In genomic region chr16:28898509-28899160, GRCm38 (mm10) we compare ENCODE assay signal across 9 mouse cellular contexts. TPM values are rescaled to one million over a fixed set of nuclear protein-coding genes. Genes with fewer than 3 reads are reported as not detected.
DNase-seq lines count a peak whose midpoint lies in the region; ATAC-seq and TF ChIP-seq lines count a peak whose summit lies in the region.
"Had no signal": no experiment of that assay in that cellular context is flagged by ENCODE, and none has a peak within 500 bp of the region (broad histone marks: within the 10 kb centered on the region; RNA-seq: fewer than 3 reads in every experiment).

No protein-coding gene starts in this region.

- H3K4me3 ChIP-seq in gastrocnemius, adult 2 months = peak overlapping the region; percentile 34; the same call in 1 of the 2 replicates
- no peak overlapping the region for H3K4me3 ChIP-seq in lung, embryonic 15.5 days
- H3K4me3 ChIP-seq in thymus, adult 2 months (ENCODE audit: control insufficient read depth, insufficient read depth, low read length) = no peak overlapping the region

- peak; percentile 51 for DNase-seq in gastrocnemius, adult 2 months
- DNase-seq in gastrocnemius, adult 8-10 months (ENCODE audit: low spot score in 2 of 2) = no peak
- DNase-seq in cerebellum, postnatal 14 days = peak; percentile 65 to 68
- DNase-seq in hindlimb bud, embryonic 11.5 days (ENCODE audit: extremely low spot score, low read depth, low spot score) = peak; percentile 10
- no peak for DNase-seq in thymus, adult 2 months
- DNase-seq in yolk sac, embryonic 10.5 days (ENCODE audit: low spot score) = no peak

- ATAC-seq in lung, embryonic 15.5 days (ENCODE audit: borderline replicate concordance, extremely low read depth, low FRiP score, low TSS enrichment) = no peak; the same call in 1 of the 2 replicates
- no peak for ATAC-seq in megakaryocyte-erythroid progenitor cell, adult 5-6 weeks (replicated peaks; ENCODE audit: low FRiP score, low TSS enrichment, poor library complexity, severe bottlenecking)
- ATAC-seq: inflammation-experienced regulatory T-cells, adult 6 months had no signal

- intact Hi-C loops in gastrocnemius, adult 2 months (cut with DNase I) = no loop called here

- H3K4me2 ChIP-seq in lung, embryonic 15.5 days = peak overlapping the region; percentile 22; the same call in 1 of the 2 replicates

- no peaks in the 10 kb centered on the region for H3K9me3 ChIP-seq in lung, embryonic 15.5 days

- no peak overlapping the region for H3K27ac ChIP-seq in gastrocnemius, adult 2 months
- H3K27ac ChIP-seq in lung, embryonic 15.5 days = peak overlapping the region; percentile 50
- no peak overlapping the region for H3K27ac ChIP-seq in thymus, adult 2 months (ENCODE audit: control insufficient read depth, insufficient read depth, low read length)

- no peak for TF ChIP-seq CTCF in gastrocnemius, adult 2 months (IDR thresholded peaks at IDR 0.05)
- no peak for TF ChIP-seq CTCF in thymus, adult 2 months (IDR thresholded peaks at IDR 0.05; ENCODE audit: borderline replicate concordance, control insufficient read depth, extremely low read depth, insufficient read depth, low read length, poor library complexity)

- 10% methylated on average over 15 of the region's 15 CpGs for WGBS in lung, embryonic 15.5 days
- WGBS in thymus, adult 2 months = 60% methylated on average over 15 of the region's 15 CpGs

- H3K36me3 ChIP-seq in lung, embryonic 15.5 days = no peaks in the 10 kb centered on the region
- no peaks in the 10 kb centered on the region for H3K36me3 ChIP-seq in thymus, adult 2 months (ENCODE audit: control insufficient read depth, insufficient read depth, low read length)

- H3K27me3 ChIP-seq in lung, embryonic 15.5 days = no peaks in the 10 kb centered on the region
- no peaks in the 10 kb centered on the region for H3K27me3 ChIP-seq in thymus, adult 2 months (ENCODE audit: control insufficient read depth, insufficient read depth, low read length)

- peaks cover 18% of the 10 kb centered on the region for H3K4me1 ChIP-seq in lung, embryonic 15.5 days
- no peaks in the 10 kb centered on the region for H3K4me1 ChIP-seq in thymus, adult 2 months (replicated peaks; ENCODE audit: control insufficient read depth, insufficient read depth, low read length)

- H3K9ac ChIP-seq in lung, embryonic 15.5 days = no peak overlapping the region

- no peak for TF ChIP-seq POLR2A in thymus, adult 2 months (IDR thresholded peaks at IDR 0.05; ENCODE audit: control insufficient read depth, extremely low read depth, insufficient read depth, low read length, poor library complexity)

RNA-seq across cellular contexts. Expression of gene Mb21d2, which starts 30.8 kb away (rescaled TPM):
- total RNA-seq in gastrocnemius, adult 2 months (2021) = 1 to 10 TPM; 7.2 to 9.6 TPM
- total RNA-seq in gastrocnemius, adult 8-10 months (2022) = 10 to 100 TPM in 2 of 4 experiments, 1 to 10 TPM in 2; 8.9 to 14.4 (median 11.4) TPM
- polyA plus RNA-seq in lung, embryonic 15.5 days (2015; fragmentation: Nextera tagmentation; extraction: Ambion mirVana) = 7.2 and 7.9 TPM in 2 replicates
- not detected in 2 replicates for total RNA-seq in megakaryocyte-erythroid progenitor cell, adult 5-6 weeks (2014; fragmentation: Nextera tagmentation)
- total RNA-seq in megakaryocyte-erythroid progenitor cell, adult 5-6 weeks (2017) = not detected in 2 replicates
- 2.7 and 3.3 TPM in 2 replicates for polyA plus RNA-seq in thymus, adult 2 months (2012; rRNA removed)
- polyA plus RNA-seq: inflammation-experienced regulatory T-cells, adult 6 months had no signal

Comparison
In these comparisons a context has a peak if more than half of its experiments do, and no peak if none do; other contexts are left out.
1. DNase-seq: peak in gastrocnemius, adult 2 months (single experiment), cerebellum, postnatal 14 days (2 of 2) and hindlimb bud, embryonic 11.5 days (single experiment); none in gastrocnemius, adult 8-10 months (0 of 2), thymus, adult 2 months (single experiment) and yolk sac, embryonic 10.5 days (single experiment).
2. RNA of gene Mb21d2, which starts 30.8 kb away (total RNA-seq): 8.9 to 14.4 TPM in gastrocnemius, adult 8-10 months and 7.2 to 9.6 TPM in gastrocnemius, adult 2 months; not detected in megakaryocyte-erythroid progenitor cell, adult 5-6 weeks; every median in the first group is over 4 times any median in the second.